ENCODE assay signal across 27 mouse cellular contexts in the genomic region with DNA sequence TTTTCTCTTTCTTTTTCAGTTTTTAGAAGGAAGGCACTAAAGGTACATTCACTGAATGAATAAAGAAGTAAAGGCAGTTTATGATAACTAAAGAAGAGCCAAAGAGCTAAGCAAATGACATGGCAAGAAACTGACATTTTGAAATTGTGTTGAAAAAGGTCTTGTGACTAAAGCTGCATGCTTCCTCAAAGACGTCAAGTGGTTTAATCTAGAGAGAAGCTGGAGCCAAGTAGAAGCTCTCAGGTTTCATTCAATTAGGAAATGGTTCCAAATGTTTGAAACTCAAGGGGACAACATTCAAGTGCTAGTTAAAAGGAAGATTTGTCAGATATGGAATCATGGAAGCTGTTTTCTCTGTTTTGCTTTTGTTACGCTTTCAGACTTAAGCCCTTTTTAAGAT.
DNase-seq lines count a peak whose midpoint lies in the region; ATAC-seq and TF ChIP-seq lines count a peak whose summit lies in the region.
"Had no signal": no experiment of that assay in that cellular context is flagged by ENCODE, and none has a peak within 500 bp of the region (broad histone marks: within the 10 kb centered on the region; RNA-seq: fewer than 3 reads in every experiment).

No protein-coding gene starts in this region.

- no peak for TF ChIP-seq CTCF in lung, postnatal 0 days (IDR thresholded peaks at IDR 0.05)

- H3K27me3 ChIP-seq in lung, postnatal 0 days (replicated peaks; ENCODE audit: insufficient read depth, low read length) = no peaks in the 10 kb centered on the region
- H3K27me3 ChIP-seq: embryonic facial prominence, embryonic 13.5 days; heart, embryonic 13.5 days had no signal

- H3K4me1 ChIP-seq in lung, postnatal 0 days (ENCODE audit: insufficient read depth, low read depth, low read length) = no peaks in the 10 kb centered on the region
- H3K4me1 ChIP-seq: embryonic facial prominence, embryonic 13.5 days; heart, embryonic 10.5 days; heart, embryonic 13.5 days had no signal

- intact Hi-C loops in gastrocnemius, postnatal 14 days (cut with DNase I; ENCODE audit: low total_unique reads) = no loop called here

- TF ChIP-seq EP300 in lung, postnatal 0 days (IDR thresholded peaks at IDR 0.05) = no peak

- H3K27ac ChIP-seq in lung, postnatal 0 days (ENCODE audit: low read length) = no peak overlapping the region
- H3K27ac ChIP-seq: embryonic facial prominence, embryonic 13.5 days; gastrocnemius, adult 2 months; heart, adult 2 months; heart, embryonic 10.5 days; heart, embryonic 13.5 days; hindbrain, embryonic 14.5 days; hindbrain, postnatal 0 days had no signal

- H3K4me3 ChIP-seq in lung, postnatal 0 days (ENCODE audit: low read depth, low read length) = no peak overlapping the region
- H3K4me3 ChIP-seq: embryonic facial prominence, embryonic 13.5 days; gastrocnemius, adult 2 months; heart, adult 2 months; heart, embryonic 10.5 days; heart, embryonic 13.5 days had no signal

- H3K4me2 ChIP-seq in lung, postnatal 0 days (replicated peaks; ENCODE audit: low read depth, low read length) = no peak overlapping the region
- H3K4me2 ChIP-seq: embryonic facial prominence, embryonic 13.5 days; heart, embryonic 13.5 days; hindbrain, embryonic 14.5 days had no signal

- 40% methylated on average over 2 of the region's 2 CpGs for WGBS in lung, postnatal 0 days

- DNase-seq in lung, postnatal 0 days (ENCODE audit: low spot score) = peak; percentile 43
- DNase-seq in lung, postnatal 14 days = no peak
- DNase-seq in 416B (ENCODE audit: low read depth) = peak; percentile 63
- DNase-seq in spleen, postnatal 10 days (ENCODE audit: low spot score in 2 of 2) = no peak
- DNase-seq in gastrocnemius, postnatal 14 days = no peak
- DNase-seq: adrenal gland, adult 8-10 months; adrenal gland, postnatal 25 days; cerebellum, adult 11-12 months; cerebellum, adult 8-10 months; cerebellum, postnatal 10 days; cerebellum, postnatal 36 days; forebrain, postnatal 0 days; gastrocnemius, adult 2 months; gastrocnemius, postnatal 25 days; heart, adult 2 months; heart, postnatal 14 days; heart, postnatal 4 days had no signal

- H3K9ac ChIP-seq in lung, postnatal 0 days (replicated peaks; ENCODE audit: low read depth) = no peak overlapping the region
- H3K9ac ChIP-seq: embryonic facial prominence, embryonic 13.5 days; forebrain, postnatal 0 days; heart, embryonic 13.5 days; hindbrain, embryonic 14.5 days had no signal

- H3K36me3 ChIP-seq in lung, postnatal 0 days (ENCODE audit: insufficient read depth, low read length) = no peaks in the 10 kb centered on the region
- H3K36me3 ChIP-seq: embryonic facial prominence, embryonic 13.5 days; heart, embryonic 10.5 days; heart, embryonic 13.5 days had no signal

- ATAC-seq in lung, postnatal 0 days = no peak
- peak; percentile 47; the same call in 1 of the 2 replicates for ATAC-seq in common myeloid progenitor, adult 5-6 weeks (replicated peaks; ENCODE audit: low read depth, poor library complexity, severe bottlenecking)
- ATAC-seq in granulocyte monocyte progenitor cell, adult 5-6 weeks (replicated peaks; ENCODE audit: poor library complexity, severe bottlenecking) = peak; percentile 85
- no peak for ATAC-seq in megakaryocyte-erythroid progenitor cell, adult 5-6 weeks (replicated peaks; ENCODE audit: low FRiP score, low TSS enrichment, poor library complexity, severe bottlenecking)
- ATAC-seq: activated CD4-positive, CD25-positive, alpha-beta regulatory T cell, adult 4 months; forebrain, embryonic 14.5 days; forebrain, postnatal 0 days; hindbrain, postnatal 0 days had no signal

- no peaks in the 10 kb centered on the region for H3K9me3 ChIP-seq in lung, postnatal 0 days (ENCODE audit: low read length)
- H3K9me3 ChIP-seq: embryonic facial prominence, embryonic 13.5 days; heart, embryonic 10.5 days; heart, embryonic 13.5 days had no signal

Comparison
In these comparisons a context has a peak if more than half of its experiments do, and no peak if none do; other contexts are left out.
1. DNase-seq: peak in lung, postnatal 0 days (single experiment) and 416B (single experiment); none in lung, postnatal 14 days (single experiment), spleen, postnatal 10 days (0 of 2) and gastrocnemius, postnatal 14 days (single experiment).
2. ATAC-seq: peak in common myeloid progenitor, adult 5-6 weeks (single experiment) and granulocyte monocyte progenitor cell, adult 5-6 weeks (single experiment); none in lung, postnatal 0 days (single experiment) and megakaryocyte-erythroid progenitor cell, adult 5-6 weeks (single experiment).